Mouse (Mus musculus) urinary bladder, postnatal 14 days (tissue): ENCODE measurements around the gene Frs3.
"Not testable (repeated sequence)": the region's sequence is repeated elsewhere in the genome, so short reads cannot be mapped to it uniquely, and the experiment has no call there.

Experiments
- DNase-seq: peaks from one replicate; pipeline ENCODE4 v3.0.0; 2021; ENCODE audit warnings: low spot score

The Frs3 gene

DNA sequence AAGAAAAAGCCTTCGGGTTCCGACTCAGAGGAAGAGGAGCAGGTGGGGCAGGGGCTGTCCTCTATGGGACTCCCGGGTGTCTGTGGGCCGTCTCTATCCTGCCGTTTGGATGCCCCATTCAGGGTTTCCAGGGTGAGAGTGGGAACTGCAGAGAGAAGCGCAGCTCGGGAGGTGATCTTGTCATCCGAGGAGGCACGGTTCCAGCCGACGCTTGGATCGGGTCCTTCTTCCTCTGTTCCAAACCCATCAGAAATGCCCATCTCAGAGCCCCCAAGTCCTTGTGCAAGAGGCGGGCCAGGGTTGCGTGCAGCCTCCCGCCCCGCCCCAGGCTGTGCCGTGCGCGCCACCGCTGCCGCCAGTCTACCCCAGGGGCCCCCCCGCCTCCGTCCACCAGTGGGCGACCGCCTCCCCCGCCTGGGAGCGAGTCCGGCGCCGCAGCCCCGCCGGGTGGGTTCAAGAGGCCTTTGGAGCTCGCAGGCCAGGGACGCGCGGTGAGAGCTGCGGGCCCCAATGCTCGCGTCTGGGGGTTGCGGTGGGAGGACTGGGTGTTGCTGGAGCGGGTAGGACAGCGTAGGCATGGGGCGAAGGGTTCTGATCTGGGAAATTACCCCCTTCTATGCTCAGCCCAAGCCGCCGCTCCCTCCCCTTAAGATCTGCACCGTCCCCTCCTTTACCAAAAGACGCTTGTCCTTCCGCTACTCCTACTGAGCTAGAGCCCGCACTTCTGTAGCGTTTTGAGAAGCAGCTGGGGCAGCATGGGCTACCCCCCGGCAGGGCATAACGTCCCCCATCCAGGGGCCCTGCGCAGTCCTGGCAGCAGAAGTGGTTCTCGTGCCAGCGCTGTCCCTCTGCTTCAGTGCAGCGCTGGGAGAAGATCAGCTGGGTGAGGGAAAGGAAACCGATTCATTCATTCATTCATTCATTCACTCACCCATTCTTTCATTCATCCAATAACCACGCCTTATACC is at the start of gene Frs3:
TSS of gene Frs3 (plus strand) at position 423 of the 968 bp plus-strand sequence.
- peak; percentile 57 for DNase-seq

DNA sequence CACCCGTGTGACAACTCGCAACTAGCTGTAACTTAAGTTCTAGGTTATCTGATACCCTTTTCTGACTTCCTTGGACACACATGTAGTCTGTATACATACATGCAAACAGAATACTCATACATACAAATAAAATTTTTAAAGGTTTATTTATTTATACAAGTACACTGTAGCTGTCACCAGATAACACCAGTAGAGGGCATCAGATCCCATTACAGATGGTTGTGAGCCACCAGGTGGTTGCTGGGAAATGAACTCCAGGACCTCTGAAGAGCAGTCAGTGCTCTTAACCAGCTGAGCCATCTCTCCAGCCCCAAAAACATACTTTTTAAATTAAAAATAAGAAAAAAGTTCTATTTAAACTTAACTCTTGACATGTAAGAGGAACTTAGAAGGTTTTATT is 45.8 kb upstream of the Frs3 start:
- DNase-seq = no peak

DNA sequence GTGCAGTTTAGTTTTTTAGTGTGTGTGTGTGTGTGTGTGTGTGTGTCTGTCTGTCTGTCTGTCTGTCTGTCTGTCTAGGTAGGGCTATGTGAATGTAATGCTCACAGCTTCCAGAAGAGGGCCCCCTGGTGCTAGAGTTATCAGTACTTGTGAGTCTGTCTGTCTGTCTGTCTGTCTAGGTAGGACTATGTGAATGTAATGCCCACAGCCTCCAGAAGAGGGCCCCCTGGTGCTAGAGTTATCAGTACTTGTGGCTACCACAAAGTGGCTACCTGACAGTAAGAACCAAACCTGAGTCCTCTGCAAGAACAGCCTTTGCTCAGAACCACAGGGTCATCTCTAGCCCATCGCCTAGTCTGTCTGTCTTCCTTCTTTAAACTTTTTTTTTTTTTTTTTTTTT is 42.1 kb upstream of the Frs3 start:
- DNase-seq = peak; percentile 62

DNA sequence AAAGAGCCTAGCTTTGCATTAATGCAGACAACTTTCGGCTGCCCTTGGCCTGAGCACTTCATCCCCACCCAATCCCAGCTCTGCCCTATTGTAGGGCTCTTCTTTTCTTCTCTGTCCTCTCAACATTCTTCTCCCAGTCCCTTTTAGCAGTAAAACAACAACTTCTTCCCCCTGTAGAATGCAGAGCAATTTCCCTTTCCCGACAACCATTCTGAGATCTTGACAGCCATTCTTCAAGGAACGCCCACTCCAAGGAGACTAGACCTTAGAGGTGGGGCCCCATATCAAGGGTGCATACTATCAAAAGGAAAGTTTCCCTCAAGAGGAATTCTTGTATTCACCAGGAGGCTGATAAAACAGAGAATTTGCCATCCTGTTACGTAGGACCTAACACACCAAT is 39.9 kb upstream of the Frs3 start:
- no peak for DNase-seq

DNA sequence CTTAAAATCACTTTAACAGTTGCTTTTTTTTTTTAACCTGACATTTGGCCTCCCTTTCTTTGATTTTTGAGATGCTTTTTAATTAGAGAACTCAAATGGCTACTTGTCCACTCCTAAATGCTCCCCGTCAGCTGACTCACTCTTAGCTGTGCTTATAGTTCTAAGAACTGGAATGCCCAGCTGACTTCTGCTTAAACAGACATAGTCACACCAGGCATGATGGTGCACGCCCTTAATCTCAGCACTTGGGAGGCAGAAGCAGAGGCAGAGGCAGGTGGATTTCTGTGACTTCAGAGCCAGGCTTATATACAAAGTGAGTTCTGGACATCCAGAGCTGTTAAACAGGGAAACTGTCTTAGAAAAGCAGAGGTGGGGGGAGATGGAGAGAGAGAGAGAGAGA is 36.9 kb upstream of the Frs3 start:
- DNase-seq = no peak

DNA sequence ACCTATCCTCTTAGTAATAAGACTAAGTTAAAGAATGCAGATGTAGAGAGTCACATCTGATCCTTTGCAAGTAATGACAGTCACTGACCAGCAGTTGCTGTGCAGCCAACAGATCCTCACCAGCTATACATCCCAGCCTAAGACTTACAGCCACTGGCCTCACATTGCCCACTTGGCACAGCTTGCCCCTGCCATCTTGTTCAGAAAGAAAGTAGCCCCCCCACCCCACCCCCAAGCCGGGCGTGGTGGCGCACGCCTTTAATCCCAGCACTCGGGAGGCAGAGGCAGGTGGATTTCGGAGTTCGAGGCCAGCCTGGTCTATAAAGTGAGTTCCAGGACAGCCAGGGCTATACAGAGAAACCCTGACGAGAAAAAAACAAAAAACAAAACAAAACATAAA is 34.5 kb upstream of the Frs3 start:
- DNase-seq = not testable (repeated sequence)

DNA sequence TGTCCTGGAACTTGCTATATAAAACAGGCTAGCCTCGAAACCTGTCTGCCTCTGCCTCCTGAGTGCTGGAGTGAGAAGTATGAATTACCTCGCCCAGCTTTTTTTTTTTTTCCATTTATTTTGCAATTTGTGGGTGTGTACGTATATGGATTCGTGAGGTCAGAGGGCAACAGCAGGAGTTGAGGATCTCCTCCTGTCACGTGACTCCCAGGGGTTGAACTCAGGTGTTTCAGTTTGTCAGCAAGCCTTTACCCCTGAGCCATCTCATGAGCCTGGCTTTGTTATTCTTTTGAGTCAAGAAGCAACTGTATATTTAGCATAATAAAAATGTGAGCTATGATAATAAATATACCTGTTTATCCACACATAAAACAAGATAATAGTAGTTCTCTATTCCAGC is 33.1 kb upstream of the Frs3 start:
- no peak for DNase-seq

DNA sequence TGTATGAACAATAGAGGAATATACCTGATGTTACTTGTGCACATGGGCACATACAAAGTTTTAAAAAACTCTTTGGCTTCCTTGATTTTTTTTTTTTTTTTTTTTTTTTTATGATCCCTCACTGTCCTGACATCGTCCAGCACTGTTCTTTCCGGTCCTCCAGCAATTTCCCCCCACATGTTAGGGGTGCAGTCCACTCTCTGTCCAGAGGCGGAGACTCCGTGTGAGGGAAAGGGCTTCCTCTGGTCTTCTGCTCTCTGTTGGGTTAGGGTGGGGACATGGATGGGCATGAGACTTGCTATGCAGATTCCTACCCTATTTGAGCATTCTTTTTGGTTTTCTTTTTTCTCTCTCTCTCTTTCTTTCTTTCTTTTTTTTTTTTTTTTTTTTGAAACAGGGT is 30.9 kb upstream of the Frs3 start:
- DNase-seq = no peak

DNA sequence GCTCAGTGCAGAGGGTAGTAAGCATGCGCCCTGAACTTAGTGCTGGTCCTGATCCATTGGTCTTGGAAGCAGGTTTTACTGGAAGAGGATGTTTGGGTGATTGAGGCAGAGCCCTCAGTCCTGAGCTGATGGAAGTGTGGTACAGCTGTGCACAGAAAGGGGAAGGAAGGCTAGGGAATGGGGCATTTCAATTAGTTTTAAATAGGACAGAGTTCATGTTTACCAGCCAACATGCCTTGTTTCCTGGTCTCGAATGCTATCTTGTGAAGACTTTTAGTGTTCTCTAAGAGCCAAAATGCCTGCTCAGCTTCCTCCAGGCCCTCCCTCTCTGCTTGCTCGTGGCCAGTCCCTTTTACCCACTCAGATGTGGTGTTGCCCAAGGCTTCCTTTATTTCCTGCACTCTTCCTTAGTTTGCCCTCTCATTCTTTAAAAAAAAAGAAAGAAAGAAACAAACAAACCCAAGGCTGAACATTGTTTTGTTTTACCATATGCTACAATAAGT is 30.0 kb upstream of the Frs3 start:
- no peak for DNase-seq

DNA sequence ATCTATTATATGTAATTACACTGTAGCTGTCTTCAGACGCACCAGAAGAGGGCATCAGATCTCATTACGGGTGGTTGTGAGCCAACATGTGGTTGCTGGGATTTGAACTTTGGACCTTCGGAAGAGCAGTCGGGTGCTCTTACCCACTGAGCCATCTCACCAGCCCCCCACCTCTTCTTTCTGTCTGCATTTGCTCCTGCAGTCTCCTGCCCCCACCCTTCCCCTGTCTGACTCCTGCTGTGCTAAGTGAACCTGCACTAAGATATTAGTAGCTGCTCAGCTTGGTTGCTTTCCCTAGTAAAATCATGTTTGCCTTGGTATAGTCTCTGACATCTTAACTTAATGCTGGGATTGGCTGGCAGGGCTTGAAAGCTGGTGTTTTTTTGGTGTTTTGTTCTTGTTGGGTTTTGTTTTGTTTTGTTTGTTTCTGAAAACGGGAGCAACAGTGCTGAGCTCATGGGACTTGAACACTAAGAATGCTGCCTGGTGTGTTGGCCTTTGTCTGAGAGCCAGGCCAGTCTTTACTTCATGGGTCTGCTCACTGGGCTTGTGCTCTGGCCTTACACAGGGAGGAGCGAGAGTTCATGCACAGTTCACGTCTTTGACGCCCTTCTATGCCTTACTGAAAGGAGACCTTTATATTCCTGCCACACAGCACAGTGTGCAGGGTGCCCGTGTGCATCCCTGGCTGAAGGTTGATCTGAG is 25.7 kb upstream of the Frs3 start:
- no peak for DNase-seq

DNA sequence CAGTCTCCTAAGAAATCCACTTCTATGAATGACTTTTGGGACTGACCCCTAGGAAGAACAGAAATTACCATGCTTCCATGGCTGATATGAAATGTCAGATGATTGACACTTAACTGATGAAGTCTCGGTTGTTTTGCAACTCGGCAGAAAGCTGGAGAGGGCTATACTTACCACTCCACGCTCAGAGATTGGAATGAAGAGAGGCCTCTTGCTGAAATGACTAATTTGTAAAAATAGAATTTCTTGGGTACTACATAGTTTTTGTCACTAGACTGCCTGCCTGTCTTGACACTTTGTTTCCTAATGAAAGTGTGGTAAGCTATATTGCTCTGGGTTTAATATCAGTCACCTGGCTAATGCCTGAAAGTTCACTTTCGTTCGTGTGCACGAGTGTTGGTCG is 24.4 kb upstream of the Frs3 start:
- DNase-seq = no peak

DNA sequence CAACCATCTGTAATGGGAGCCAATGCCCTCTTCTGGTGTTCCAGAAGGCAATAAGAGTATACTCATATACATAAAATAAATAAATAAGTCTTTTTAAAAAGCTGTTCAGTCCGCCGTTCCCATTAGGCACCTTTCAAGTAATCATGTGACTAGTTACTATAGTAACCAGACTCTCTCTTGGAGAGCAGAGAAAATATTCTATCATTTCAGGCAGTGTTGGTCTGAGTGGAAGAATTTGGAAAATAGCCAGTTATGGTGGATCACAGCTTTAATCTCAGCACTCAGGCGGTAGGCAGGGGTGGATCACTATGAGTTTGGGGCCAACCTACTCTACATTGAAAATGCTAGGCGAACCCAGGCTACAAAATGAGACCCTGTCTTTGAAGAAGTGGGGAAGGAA is 19.7 kb upstream of the Frs3 start:
- DNase-seq = no peak

DNA sequence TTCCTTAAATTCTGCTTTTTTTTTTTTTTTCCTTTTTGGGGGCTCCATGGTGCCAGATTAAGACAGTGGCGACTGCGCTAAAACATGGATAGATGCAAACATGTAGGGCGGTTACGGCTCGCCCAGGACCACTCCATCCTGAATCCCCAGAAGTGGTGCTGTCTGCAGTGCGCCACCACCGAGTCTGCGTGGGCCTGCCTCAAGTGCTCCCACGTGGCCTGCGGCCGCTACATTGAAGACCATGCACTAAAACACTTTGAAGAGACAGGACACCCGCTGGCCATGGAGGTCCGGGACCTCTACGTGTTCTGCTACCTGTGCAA is 16.9 kb upstream of the Frs3 start:
- DNase-seq = no peak

DNA sequence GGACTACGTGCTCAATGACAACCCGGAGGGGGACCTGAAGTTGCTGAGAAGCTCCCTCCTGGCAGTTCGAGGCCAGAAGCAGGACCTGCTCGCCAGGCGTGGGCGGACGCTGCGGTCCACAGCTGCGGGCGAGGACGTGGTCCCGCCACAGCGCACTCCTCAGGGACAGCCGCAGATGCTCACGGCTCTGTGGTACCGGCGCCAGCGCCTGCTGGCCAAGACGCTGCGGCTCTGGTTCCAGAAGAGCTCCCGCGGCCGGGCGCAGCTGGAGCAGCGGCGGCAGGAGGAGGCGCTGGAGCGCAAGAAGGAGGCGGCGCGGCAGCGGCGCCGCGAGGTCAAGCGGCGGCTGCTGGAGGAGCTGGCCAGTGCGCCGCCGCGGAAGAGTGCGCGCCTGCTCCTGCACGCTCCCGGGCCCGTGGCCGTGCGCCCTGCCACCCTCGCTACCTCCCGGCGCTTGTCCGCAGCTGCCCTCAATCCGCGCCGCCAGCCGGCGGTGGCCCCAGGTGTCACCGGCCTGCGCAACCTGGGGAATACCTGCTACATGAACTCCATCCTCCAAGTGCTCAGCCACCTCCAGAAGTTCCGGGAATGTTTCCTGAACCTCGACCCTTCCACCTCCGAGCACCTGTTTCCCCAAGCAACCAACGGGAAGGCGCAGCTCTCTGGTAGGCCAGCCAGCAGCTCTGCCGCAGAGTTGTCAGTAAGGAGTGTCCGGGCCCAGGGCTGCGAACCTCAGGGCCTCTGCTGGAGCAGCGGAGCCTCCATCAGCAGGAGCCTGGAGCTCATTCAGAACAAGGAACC is 16.3 kb upstream of the Frs3 start:
- DNase-seq = peak; percentile 65

DNA sequence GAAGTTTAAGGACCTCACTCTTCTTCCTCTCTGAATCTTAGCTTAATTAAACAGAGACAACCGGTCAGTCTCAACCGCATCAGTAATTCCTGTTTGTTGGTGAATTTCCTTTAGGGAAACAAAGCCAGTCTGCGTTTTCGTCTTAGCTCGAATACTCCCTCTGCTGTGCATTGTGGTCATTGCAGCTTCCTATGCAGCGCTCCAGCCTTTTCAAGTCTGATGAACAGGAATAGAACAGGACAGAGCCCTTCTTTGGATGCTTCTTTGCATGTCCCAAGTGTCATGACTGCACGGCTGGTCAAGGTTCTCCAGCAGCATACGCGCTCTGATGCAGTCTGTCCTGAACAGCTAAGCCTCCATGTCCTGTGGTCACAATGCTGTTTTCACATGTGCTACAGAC is 12.2 kb upstream of the Frs3 start:
- DNase-seq = peak; percentile 77

DNA sequence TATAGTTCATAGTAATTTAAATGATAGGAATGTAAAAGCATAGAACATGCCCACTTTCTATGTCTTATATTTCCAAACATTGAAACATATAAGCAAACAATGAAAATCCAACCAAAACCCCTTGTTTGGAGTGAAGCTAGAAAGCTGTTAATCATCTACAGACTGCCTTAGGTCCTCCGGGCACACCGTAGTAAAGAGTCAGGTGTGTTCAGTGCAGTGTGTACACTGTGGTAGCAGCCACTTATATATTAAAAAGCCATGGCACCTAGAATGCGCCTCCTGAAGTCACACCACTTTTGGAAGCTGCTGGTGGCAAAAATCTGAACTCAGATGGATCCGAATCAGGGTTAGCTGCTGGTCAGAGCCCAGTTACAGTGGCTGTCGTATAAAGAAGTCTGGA is 10.6 kb upstream of the Frs3 start:
- DNase-seq = no peak

DNA sequence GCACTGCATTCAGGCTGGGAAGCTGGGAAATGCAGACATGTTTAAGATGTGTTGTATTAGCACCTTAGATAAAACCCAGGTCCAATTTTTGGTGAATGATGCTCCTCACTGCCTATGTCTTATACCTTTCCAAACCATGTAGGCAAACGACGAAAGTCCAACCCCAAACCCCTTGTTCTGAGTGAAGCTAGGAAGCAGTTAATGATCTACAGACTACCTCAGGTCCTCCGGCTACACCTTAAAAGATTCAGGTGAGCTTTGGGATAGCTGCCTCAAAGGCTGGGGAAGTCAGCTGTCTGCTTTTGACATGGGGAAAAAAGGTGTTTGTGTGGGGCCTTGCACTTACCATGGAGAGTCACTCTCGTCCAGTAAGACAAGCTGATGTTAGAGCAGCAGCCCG is 10.1 kb upstream of the Frs3 start:
- no peak for DNase-seq

DNA sequence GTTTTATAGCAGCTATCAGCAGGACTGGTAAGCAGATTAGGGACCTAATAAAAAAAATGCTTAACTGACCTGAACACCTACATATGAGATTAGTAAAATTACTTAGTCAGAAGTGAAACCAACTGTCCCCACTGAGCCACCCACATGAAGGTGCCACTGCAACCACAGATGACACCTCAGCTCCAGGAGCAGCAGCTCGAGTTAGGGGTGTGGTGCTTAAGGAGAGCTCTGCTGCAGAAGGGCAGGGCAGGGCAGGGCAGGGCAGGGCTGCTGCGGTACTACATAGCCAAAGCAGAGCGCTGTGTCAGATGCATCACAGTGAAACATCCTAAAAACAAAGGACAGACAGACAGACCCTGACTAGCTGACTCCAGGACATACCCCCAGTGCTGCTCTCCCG is 6.0 kb upstream of the Frs3 start:
- DNase-seq = no peak

DNA sequence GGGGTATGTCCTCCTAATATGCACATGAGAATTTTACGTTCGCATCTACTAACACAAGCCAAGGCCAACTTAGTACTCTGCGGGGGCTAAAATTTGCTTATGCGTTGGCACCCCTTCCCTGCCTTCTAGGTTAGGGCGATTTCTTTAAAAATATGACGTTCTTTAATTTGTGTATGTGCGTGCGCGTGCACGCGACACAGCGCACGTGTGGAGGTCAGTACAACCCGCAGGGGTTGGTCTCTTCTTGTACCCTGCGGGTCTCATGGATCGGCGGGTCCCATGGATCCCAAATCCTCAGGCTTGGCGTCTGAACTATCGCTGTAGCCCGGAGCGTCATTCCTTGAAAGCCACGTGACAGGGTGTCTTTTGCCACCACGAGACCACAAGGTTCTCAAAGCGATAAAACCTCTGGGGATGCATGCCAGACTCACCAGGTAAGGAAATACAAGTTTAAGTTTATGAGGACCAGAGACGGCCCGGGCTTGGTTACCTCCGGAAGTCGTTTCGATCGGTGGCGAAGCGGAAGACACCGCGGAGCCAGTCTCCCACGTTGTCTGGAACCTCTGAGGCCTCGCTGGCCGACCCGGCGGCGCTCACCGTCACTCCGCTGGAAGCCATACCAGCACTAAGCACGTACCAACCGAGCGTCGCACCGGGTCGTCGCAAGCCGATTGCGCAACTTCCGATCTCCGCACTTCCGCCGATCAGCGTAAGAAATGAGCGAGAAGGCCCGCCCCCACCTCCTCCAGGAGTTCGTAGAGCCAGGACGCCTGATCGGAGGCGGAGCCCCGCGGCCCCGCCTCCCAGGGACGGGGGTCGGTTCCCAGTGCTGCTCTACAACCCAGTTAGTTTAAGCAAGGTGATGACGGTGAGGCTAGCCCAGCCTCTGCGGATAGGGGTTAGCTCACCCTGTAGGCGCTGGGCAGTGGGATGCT is 1.2 kb upstream of the Frs3 start:
- peak; percentile 96 for DNase-seq

DNA sequence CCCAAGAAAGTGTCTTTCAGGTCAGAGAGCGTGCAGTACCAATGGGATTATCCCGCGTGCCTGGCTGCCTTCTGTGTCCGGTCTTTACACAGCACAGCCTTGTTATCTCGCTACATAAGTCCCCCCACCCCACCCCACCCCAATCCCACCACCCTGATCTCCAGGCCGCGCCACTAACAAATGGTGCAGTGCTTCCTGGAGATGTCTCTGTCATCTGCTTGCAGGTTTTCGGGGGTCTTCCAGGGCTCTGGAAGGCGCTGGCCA is 554 bp upstream of the Frs3 start, which contains the start of gene Tomm6:
TSS of gene Tomm6 (minus strand) at position 43 of the 264 bp plus-strand sequence.
- no peak for DNase-seq

DNA sequence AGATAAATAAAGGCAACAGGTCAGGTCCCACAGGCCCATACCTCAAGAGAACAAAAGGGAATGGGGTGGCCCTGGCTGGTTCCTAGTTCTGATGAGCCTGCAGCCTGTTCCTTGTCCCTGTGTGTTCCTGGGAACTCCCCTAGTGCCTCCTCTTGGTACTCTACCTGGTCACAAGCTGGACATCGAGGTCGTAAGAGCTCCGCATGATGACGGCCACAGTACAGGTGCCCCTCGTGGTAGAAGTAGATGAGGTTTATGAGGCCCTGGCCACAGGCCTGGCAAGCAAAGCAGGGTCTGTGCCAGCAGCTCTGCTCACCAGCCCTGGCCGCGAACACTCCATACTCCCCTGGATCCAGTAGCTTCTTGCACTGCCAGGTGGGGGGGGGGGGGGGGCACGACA is 1.1 kb downstream of the Frs3 start:
- DNase-seq = no peak

DNA sequence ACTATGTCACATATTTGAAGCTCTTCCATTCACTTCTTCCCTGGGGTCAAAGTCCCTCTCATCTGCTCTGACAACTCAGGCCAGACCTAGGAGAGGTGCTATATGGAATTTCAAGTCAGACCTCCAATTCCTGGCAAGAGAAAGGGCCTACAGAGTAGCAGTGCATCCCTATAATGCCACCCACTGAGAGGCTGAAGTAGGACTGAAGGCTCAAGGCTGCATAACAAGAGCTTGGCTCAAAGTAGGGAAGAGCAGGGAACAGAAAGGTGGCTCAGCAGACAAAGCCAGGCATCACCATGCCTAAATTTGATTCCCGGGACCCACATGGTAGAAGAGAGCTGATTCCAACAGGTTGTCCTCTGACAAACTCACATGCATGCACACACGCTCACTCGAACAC is 2.8 kb downstream of the Frs3 start:
- no peak for DNase-seq
